Mouse (Mus musculus): Measurements from ENCODE around the gene BC005561.
"Not testable (repeated sequence)": the region's sequence is repeated elsewhere in the genome, so short reads cannot be mapped to it uniquely, and the experiment has no call there.

Gene BC005561

GRCm38 (mm10) chr5:104508195-104508891 lies at the start of gene BC005561:
Gene BC005561 (plus strand): TSS chr5:104508352.
- peak; percentile 79 for DNase-seq

GRCm38 (mm10) chr5:104458832-104459705 lies 49.1 kb upstream of the BC005561 start, which contains the start of gene Pkd2:
Gene Pkd2 (plus strand): TSS chr5:104459450.
- DNase-seq: peak; percentile 1

GRCm38 (mm10) chr5:104459706-104460455 lies 48.3 kb upstream of the BC005561 start:
- DNase-seq: no peak

- no peak for DNase-seq
Observed at GRCm38 (mm10) chr5:104460456-104460838, 47.7 kb upstream of the BC005561 start.

- DNase-seq: no peak
Observed at GRCm38 (mm10) chr5:104460856-104461255, 47.3 kb upstream of the BC005561 start.

GRCm38 (mm10) chr5:104465279-104465678 lies 42.9 kb upstream of the BC005561 start:
- no peak for DNase-seq

- no peak for DNase-seq
Observed at GRCm38 (mm10) chr5:104465731-104466130, 42.4 kb upstream of the BC005561 start.

- DNase-seq: no peak
Observed at GRCm38 (mm10) chr5:104466816-104467215, 41.3 kb upstream of the BC005561 start.

GRCm38 (mm10) chr5:104468586-104468985 lies 39.6 kb upstream of the BC005561 start:
- DNase-seq: no peak

GRCm38 (mm10) chr5:104470981-104471391 lies 37.2 kb upstream of the BC005561 start:
- DNase-seq: no peak

- peak; percentile 22 for DNase-seq
Observed at GRCm38 (mm10) chr5:104472371-104472770, 35.8 kb upstream of the BC005561 start.

- no peak for DNase-seq
Observed at GRCm38 (mm10) chr5:104480367-104480766, 27.8 kb upstream of the BC005561 start.

- DNase-seq: no peak
Observed at GRCm38 (mm10) chr5:104482856-104483255, 25.3 kb upstream of the BC005561 start.

- DNase-seq: no peak
Observed at GRCm38 (mm10) chr5:104491561-104491960, 16.6 kb upstream of the BC005561 start.

GRCm38 (mm10) chr5:104504883-104505282 lies 3.3 kb upstream of the BC005561 start:
- DNase-seq: no peak

- DNase-seq: no peak
Observed at GRCm38 (mm10) chr5:104507829-104508194, 340 bp upstream of the BC005561 start.

- DNase-seq: no peak
Observed at GRCm38 (mm10) chr5:104511211-104511610, 3.1 kb downstream of the BC005561 start.

GRCm38 (mm10) chr5:104538612-104539011 lies 30.5 kb downstream of the BC005561 start:
- DNase-seq: no peak

GRCm38 (mm10) chr5:104539331-104539730 lies 31.2 kb downstream of the BC005561 start:
- DNase-seq: no peak

- not testable (repeated sequence) for DNase-seq
Observed at GRCm38 (mm10) chr5:104568079-104568478, 59.9 kb downstream of the BC005561 start.

- DNase-seq: no peak
Observed at GRCm38 (mm10) chr5:104570766-104571165, 62.6 kb downstream of the BC005561 start.

- DNase-seq: peak; percentile 87
Observed at GRCm38 (mm10) chr5:104571282-104571921, 63.2 kb downstream of the BC005561 start.
